Mouse (Mus musculus) embryonic fibroblast, embryonic 13.5 days (primary cell): ENCODE measurements around the gene St8sia1.

ENCODE experiments used
- CTCF ChIP-seq: IDR thresholded peaks from 2 replicates; pipeline ENCODE4 v1.5.1; 2011; ENCODE audit warnings: mild to moderate bottlenecking, control low read depth, low read length, moderate library complexity, borderline replicate concordance; ENCODE audit not compliant: insufficient read depth
- POLR2A ChIP-seq: IDR thresholded peaks from 2 replicates; pipeline ENCODE4 v1.6.1; 2011; ENCODE audit warnings: low read depth, mild to moderate bottlenecking, control low read depth, low read length, moderate library complexity

GRCm38 (mm10) chr6:142938074-142938473 lies 26.2 kb downstream of the St8sia1 start:
- TF ChIP-seq CTCF (no peak), POLR2A (no peak)
